Mouse (Mus musculus) G1E (cell line): ENCODE measurements around the gene Hcst.

Source experiments
- CTCF ChIP-seq: IDR thresholded peaks from 2 replicates; pipeline ENCODE4 v1.5.1; 2012; ENCODE audit warnings: low read depth, low read length, inconsistent platforms, mixed read lengths
- GATA1 ChIP-seq: IDR thresholded peaks from 2 replicates; pipeline ENCODE4 v1.6.1; 2012; ENCODE audit warnings: borderline replicate concordance, low read length, inconsistent platforms, mixed read lengths
- GATA2 ChIP-seq: IDR thresholded peaks from 2 replicates; pipeline ENCODE4 v1.6.1; 2012; ENCODE audit warnings: low read depth, low read length, inconsistent platforms, borderline replicate concordance
- TAL1 ChIP-seq: conservative IDR thresholded peaks from 2 replicates; pipeline ENCODE4 v1.6.1; 2012; ENCODE audit warnings: low read depth, low read length, inconsistent platforms, mixed read lengths

- TF ChIP-seq CTCF, result no peak
- no peak for TF ChIP-seq GATA1
- no peak for TF ChIP-seq TAL1
- no peak for TF ChIP-seq GATA2
Observed at GRCm38 (mm10) chr7:30419561-30420499, at the start of gene Hcst.
